Mouse (Mus musculus): ENCODE measurements around the gene Olfr372.
"Not testable (repeated sequence)": the region's sequence is repeated elsewhere in the genome, so short reads cannot be mapped to it uniquely, and the experiment has no call there.

GRCm38 (mm10) chr8:72024886-72025285 lies 16.1 kb upstream of the Olfr372 start:
- not testable (repeated sequence) for TF ChIP-seq CTCF (IDR thresholded peaks at IDR 0.05; ENCODE audit: low read depth, low read length); TAL1 (conservative IDR thresholded peaks at IDR 0.05; ENCODE audit: low read depth, low read length); GATA1 (IDR thresholded peaks at IDR 0.05; ENCODE audit: borderline replicate concordance, low read length); POLR2AphosphoS5 (IDR thresholded peaks at IDR 0.05; ENCODE audit: insufficient replicate concordance, low read depth, low read length); GATA2 (IDR thresholded peaks at IDR 0.05; ENCODE audit: borderline replicate concordance, low read depth, low read length)
